Mouse (Mus musculus) cerebellum, adult 2 months (tissue): Measurements from ENCODE around the gene Akap1.

Experiments
- CTCF ChIP-seq: fragments of 200-500 bp; IDR thresholded peaks from 2 replicates; pipeline ENCODE4 v1.5.1; 2011; ENCODE audit warnings: low read depth, mild to moderate bottlenecking, control low read depth, low read length, moderate library complexity, borderline replicate concordance; ENCODE audit not compliant: insufficient read depth
- POLR2A ChIP-seq: fragments of 200-500 bp; IDR thresholded peaks from 2 replicates; pipeline ENCODE4 v1.6.1; 2011; ENCODE audit warnings: low read length, control low read depth, borderline replicate concordance; ENCODE audit not compliant: insufficient read depth

- no peak for TF ChIP-seq POLR2A
- no peak for TF ChIP-seq CTCF
Measured at GRCm38 (mm10) chr11:88847281-88848006, 16.9 kb downstream of the Akap1 start.
